Mouse (Mus musculus): ENCODE data around the gene Zfp286.
A peak's percentile ranks its signal among the peaks of the same experiment; 100 is the strongest.
"Not testable (repeated sequence)": the region's sequence is repeated elsewhere in the genome, so short reads cannot be mapped to it uniquely, and the experiment has no call there.

Gene Zfp286

DNA sequence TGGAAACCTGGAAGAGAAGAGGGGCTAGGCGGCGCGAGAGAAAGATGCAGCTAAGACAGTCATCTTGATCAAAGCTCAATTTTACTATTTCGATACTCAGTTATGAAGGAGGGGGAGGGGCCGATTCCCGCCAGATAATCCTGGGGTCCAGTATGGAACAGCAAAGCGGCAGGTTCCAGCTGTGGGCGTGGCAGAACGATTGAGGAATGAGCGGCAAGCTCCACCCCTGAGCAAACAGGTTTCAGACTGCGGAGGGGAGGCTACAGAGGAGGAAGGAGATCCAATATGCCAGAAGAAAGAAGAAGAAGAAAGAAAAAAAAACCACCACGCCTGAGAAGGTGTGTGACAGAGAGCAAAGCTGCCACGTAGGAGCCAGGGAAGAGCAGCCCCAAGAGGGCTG is 14.9 kb upstream of the Zfp286 start:
- DNase-seq (ENCODE audit: extremely low read depth, low read depth, low spot score) = no peak

DNA sequence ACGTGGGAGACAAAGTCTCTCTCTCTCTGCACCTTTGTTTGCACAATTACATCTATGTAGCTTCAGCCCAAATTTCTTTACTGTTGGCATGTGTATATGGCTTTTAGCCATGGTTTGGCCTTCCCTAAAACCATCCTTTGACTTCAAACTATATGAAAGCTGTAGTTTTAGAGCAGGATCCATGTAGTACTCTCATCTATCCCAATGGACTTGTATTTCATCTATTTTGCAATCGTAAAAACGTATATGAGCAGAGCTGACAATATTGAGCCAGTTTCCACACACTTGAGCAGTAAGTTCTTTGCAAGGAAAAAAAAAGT is 315 bp upstream of the Zfp286 start:
- no peak for DNase-seq (ENCODE audit: extremely low read depth, low read depth, low spot score)

DNA sequence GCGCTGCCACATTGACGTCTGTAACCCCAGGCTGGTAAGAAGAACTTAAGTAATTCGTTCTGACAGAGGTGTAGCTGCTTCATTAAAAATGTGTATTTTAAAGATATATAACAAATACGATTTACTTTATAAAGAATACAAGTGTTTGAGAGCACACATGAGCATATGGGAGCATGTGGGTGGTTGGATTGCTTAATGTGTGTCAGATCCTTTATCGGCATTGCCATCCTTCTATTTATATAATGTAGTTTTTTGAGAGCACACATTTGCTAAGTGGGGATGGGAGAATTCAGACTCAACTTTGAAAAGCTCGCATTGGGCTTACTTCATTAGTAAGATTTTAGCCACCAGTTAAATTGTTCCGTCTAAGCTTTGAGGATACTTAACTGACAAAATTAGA is 12.8 kb downstream of the Zfp286 start:
- no peak for DNase-seq (ENCODE audit: extremely low read depth, low read depth, low spot score)

DNA sequence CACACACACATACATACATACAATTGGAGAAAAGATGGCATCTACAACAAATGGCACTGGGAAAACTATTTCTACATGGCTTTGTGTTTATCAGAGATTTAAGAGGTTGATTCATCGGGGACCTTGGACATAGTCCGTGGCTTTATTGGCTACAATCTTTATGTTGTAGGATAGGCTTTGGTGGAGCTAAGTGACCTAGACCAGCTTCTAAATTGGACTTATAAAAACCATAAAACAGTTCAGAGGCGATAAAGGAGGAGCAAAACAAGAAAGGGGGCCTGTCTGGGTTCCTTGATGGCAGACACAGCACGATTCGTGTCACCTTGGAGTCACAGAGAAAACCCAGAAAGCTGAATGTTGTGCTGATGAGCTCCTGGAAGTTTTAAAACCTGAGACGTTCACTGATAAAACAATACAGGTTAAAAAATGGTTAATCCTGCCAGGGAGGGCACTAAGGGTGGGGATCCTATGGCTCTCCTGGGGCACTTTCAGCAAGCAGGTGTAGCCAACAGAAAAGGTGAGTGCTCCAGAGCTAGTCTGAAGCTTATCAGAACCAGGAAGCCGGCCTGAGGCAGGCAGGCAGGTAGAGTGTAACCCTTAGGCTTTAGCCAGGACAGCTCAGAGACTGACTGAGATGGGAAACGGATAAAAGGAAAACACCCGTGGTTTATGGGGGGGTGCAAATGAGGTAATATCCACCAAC is 28.4 kb downstream of the Zfp286 start:
- no peak for DNase-seq (ENCODE audit: extremely low read depth, low read depth, low spot score)

DNA sequence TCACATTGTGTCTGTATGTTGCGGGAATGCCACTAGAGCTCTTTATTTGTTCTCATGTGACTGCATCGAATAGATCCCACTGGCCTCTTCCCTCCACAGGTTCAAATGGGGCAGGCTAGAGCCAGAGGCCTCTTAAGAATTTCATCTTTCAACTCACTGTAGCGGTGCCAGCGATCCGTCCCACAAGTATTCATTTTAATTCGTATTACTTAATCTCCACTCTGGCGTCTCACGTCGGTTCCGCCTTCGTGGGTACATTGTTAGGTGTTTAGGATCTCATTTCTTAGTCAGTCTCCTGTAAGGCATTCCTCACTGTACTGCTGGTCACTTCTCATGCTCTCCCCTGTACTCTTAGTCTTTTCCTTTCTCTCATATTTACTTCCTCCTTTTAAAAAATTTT is 30.8 kb downstream of the Zfp286 start:
- no peak for DNase-seq (ENCODE audit: extremely low read depth, low read depth, low spot score)

DNA sequence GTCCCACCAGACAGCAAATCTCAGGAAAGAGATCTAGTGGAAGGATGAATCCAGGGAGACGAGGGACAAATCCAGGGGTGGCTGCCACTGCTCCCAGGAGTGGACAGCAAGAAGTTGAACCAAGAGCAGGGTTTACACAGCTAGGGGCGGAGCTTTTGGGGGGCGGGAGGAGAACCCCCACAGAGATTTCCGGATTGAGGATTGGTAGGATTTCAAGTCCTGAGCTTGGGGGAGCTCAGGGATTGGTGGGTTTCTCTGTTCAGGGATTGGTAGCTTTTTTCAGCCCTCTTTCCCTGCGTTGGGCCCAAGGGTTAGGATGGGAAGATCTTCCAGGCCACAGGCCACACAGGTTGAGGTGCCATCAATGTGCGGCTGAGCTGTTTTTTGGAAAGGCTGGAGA is 31.4 kb downstream of the Zfp286 start:
- no peak for DNase-seq (ENCODE audit: extremely low read depth, low read depth, low spot score)

DNA sequence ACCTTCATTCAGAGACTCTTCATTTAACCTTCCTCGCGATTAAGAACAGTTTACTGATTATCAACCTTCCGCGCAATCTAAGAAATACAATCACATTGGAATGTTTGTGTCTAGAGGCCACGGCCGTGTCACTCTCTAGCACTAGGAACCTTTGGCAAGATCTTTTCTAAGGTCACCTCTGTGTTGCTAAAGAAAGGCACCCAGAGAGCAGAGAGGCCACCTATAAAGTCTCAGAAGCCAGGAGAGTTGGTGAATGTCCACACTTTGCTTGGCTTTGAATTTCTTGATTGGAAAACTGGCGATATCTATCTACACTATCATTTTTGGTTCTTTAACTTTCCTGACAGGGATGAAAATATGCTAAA is 32.1 kb downstream of the Zfp286 start:
- DNase-seq (ENCODE audit: extremely low read depth, low read depth, low spot score) = no peak

DNA sequence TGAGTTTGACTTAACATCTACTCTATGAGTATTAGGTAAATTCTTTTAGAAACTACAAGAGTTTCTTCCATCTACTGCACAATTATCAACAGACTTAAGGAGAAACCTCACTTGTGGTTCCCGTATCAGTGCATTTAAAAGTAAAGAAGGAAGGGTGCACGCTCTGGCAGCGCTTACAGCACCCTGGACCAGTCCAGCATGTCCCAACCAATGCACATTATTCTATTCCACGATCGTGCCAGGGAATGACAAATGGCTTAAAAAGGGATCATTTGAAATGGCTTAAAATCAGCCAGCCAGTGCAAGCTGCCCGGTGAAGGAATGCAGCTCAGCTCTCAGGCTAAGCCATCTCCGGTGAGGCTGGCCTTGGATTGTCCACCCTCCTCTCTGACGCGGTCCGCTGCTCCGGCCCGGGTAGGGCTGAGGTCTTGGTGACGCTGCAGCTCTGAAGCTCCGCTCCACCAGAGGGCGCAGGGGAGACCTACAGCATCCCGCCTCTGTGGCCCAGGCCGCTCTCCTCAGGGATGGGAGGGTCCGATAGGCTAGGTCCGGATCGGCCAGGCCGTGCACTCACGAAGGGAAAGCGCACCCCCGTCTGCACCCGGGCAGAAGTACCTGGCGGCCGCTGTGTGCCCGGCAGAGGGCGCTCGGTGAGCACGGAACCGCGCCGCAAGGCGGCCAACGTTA is 32.7 kb downstream of the Zfp286 start:
- peak; percentile 7 for DNase-seq (ENCODE audit: extremely low read depth, low read depth, low spot score)

DNA sequence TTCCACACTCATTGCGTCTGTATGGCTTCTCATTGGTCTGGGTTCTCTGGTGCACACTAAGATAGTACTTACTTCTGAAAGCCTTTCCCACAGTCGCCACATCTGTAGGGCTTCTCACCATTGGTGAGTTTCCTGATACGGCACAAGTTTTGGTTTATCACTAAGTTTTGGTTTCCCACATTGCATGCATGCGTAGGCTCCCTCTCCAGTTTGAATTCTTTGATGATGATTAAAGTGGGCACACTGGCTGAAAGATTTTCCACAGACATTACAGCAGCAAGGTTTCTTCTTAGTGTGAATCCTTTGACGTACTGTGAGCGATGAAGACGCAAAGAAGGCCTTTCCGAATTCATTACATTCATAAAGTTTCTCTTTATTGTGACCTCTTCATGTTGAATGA is 36.5 kb downstream of the Zfp286 start, which contains the start of gene Gm10428:
Gene Gm10428 (plus strand): TSS at position 321 of the 400 bp plus-strand sequence.
- no peak for DNase-seq (ENCODE audit: extremely low read depth, low read depth, low spot score)

DNA sequence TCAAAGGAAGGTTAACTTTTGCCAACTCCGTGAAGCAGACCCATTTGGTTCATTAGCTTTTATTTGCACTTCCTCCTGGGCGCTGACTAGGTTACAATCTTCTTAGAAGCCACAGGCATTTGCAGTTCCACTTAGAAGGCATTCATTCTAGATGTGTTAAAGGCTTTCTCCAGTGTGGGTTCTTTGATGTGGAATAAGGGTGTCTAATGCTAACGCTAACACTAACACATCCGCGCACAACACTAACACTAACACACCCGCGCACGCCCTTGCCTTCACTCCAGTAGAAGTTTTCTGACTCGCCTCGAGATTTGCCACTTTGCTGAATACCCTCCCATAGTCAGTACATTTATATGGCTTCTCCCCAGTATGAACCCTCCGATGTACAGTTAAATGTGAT is 37.1 kb downstream of the Zfp286 start:
- DNase-seq (ENCODE audit: extremely low read depth, low read depth, low spot score) = no peak

DNA sequence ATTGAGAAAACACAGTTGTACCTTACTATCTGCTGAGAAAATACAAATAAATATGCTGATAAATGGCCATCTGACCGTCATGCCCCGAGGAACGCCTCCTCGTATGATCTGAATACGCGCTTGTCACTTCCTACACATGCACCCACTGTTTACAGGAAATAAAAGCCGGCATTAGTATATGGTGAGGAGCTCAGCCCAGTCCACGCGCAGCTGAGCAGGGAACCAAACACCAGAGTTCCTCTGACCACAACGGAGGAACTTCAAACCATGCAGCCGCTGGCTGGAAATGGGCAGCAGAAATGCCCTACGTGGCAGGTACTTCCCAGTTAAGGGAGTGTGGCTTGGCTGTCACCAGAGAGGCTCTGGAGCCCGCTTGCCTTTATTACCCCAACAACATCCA is 39.8 kb downstream of the Zfp286 start:
- DNase-seq (ENCODE audit: extremely low read depth, low read depth, low spot score) = not testable (repeated sequence)

DNA sequence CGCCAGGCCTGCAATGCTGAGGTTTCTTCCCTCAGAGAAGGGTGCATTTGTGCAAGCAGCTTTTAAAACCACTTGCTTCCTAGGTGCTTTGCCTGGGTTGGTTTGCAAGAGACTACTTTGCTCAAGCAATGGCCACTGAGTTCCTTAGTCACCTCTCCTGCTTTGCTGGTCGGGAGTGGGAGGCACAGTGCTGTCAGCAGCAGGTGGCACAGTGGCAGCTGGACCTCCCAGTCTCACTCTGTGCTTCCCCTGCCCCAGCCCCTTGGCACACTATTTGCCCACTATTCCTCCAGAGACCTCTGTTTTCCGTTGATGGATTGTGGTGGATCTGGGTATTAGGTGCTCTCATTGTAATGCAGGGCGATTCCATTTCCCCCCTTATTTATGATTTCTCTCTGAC is 41.2 kb downstream of the Zfp286 start:
- DNase-seq (ENCODE audit: extremely low read depth, low read depth, low spot score) = no peak

DNA sequence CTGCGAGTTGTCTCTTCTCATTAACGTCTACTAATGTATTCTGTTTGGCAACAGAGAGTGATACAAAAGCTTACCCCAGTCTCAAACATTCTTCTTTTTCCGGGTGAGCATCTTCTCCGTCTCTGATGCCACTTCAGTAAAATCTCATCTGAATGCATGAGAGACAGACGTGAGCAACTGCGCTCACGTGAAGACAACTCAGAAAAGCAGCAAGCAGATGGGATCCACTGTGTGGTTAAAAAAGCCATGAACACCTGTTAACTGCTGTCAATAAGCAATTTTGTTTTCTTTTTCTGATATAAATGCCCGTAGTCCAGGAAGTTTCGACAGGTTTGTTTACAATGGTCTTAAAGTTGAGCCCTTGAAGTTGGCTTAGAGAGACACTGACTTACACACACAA is 42.0 kb downstream of the Zfp286 start:
- DNase-seq (ENCODE audit: extremely low read depth, low read depth, low spot score) = no peak

DNA sequence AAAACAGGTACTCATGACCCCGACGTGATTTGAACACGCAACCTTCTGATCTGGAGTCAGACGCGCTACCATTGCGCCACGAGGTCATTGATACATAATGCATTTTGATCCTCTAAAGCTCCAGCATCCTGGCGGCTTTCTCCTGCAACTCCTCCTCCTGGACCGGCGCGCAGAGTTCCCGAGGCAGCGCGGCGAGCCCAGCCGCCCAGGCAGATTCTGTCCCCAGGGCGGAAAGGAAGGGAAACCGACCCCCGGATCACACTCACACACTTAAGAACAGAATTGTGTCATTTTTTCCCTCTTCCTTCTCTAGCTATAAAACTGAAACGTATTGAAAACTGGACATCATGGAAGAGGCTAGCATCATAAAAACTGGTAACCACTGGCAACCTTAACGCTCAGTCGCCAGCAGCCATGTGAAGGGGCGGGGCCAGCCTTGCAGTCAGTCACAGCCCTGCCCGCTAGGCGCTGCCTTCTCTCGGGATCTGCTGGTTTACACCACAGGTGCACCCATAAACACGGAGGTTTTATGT is 43.2 kb downstream of the Zfp286 start:
- no peak for DNase-seq (ENCODE audit: extremely low read depth, low read depth, low spot score)

DNA sequence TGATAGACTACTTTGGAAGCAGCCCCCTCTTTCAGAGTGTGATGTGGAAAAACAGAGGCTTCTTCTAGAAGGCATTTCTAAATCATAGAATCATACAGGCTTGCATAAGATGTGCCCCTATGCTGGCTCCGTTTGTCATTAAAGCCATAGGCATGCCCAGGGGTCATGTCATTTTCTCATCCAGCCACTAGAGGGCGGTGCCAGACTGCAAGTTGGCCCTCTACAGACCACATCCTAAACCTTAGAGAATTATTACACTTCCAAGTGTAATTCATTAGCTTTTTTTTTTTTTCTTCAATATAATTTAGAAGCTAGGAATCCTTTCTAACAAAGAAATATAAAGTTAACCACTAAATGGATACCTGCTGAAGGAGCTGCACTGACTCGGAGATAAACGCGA is 45.2 kb downstream of the Zfp286 start:
- DNase-seq (ENCODE audit: extremely low read depth, low read depth, low spot score) = no peak

DNA sequence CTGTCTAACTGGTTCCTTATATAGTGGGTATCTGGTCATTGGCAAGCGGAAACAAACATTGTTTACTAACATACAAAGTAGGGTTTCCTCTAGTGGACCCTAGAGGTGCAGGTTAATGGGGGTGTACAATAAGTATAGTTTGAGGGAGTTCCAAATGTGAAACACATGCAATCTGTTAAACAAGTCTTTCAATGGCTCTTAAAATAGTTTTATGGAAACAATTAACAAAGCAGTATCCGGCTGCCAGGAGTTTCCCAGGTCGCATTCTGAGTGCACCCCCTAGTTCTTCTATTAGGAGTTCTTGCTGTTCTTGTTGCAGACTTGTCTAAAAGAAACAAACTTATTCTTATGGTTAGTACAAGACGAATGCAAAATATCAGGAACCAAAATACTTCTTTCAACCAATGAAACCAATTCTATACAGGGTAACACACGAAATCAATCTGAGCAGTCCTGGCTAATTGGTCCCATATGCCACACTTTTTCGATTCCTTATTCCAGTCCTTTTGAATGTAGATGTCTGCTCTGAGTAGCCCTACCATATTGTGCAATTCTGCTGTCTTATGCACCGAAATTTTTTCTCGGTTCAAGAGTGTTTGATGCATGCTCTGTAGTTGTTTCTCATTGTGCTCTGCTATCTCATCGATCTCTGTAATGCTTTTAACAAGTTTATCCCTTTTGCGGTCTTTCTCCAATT is 46.9 kb downstream of the Zfp286 start:
- no peak for DNase-seq (ENCODE audit: extremely low read depth, low read depth, low spot score)

DNA sequence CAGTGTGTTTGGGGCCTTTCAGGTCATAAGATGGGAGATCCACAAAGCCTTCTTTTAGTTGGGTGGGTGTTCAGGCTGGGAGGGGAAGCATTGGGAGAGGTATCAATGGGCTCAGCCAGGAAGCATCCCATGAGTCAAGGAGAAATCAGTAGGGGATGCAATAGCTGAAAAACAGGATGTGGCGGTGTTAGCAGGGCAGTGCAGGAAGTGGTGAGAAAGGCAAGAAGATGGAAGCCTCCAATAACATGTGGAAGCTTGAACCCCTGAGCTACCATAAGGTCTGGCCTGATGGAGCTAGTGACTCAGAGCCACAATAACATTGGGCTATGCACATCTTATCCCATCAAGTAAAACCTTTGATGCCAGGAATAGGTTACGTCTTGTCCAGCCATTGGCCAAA is 48.1 kb downstream of the Zfp286 start:
- DNase-seq (ENCODE audit: extremely low read depth, low read depth, low spot score) = no peak

DNA sequence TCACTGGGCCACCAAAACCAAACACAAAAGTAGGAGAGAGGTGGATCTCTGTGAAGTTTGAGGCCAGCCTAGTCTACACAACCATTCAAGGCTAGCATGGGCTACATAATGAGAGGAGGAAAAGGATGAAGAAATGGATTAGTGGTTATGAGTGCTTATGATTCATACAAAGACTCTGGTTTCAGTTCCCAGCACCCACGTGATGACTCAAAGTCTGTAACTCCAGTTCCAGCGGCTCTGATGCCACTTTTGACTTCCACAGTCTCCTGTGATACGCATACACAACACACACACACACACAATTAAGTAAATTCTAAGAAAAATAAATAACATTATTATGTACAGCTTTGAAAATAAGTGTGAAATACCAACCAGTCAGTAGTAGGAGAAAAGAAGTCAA is 56.6 kb downstream of the Zfp286 start:
- DNase-seq (ENCODE audit: extremely low read depth, low read depth, low spot score) = no peak

DNA sequence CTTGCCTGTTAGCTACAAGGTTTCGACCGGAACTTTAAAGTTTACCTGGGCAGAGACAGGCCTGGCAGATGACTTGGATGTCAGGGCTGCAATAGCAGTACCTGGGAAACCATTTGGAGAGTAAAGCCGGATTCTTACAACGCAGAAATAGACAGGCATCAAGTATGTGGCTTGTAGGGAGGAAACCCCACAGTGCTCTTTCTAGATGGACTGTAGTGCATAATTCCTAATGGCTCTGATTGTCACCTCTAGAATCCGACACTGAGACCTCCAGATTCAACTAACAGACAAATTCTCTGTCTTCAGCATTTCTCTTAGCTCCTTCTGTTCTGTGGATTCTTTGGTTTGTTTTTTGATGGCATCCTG is 57.3 kb downstream of the Zfp286 start:
- no peak for DNase-seq (ENCODE audit: extremely low read depth, low read depth, low spot score)

DNA sequence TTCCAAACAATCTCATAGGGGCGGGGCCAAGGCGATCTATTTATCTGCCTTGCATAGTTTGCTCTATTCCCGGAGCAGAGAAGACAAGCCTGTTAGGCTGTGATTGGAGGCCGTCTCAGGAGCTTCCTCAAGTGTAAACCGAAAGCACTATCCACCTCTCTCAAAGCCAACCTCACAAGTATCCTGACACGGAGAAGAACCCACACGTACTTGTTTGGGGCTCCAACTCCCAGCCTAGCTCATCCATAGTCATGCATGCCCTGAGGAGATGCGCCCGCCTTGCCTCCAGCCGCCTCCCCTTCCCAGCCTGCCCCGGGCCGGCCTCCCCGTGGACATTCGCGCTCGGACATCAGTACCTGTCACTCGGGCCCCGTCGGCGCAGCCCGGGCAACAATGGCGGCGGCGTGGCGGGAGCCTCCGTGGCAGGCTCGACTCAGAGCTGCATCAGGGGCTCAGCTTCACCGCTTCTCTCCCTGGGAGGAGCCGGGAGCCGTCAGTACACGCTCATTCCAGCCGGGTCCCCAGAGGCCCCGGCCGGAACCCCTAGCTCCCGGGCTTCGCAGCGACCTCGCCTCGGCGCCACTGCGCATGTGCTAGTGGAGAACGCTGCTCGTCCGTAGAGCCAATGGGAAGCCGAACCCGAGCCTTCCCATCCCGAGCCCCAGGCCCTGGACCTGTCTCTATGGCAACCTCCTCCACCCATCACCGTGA is 57.8 kb downstream of the Zfp286 start, which contains the start of gene Zfp287:
Gene Zfp287 (minus strand): TSS at position 595 of the 711 bp plus-strand sequence.
- DNase-seq (ENCODE audit: extremely low read depth, low read depth, low spot score) = no peak

DNA sequence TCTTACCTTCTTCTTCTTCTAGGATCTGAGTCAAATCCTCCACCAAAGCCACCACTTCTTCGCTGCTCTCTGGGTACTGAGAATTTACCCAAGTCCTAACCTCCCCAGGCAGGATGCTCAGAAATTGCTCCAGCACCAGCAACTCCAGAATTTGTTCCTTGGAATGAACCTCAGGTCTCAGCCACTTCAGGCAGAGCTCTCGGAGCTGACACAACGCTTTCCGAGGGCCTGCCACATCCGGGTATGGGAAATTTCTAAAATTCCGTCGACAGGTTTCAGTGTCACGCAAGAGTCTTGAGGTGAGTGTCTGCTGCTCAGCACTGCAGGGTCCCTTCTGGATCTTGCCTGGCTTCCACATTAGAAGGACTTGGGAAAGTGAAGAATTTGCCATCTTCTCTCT is 61.0 kb downstream of the Zfp286 start:
- no peak for DNase-seq (ENCODE audit: extremely low read depth, low read depth, low spot score)

DNA sequence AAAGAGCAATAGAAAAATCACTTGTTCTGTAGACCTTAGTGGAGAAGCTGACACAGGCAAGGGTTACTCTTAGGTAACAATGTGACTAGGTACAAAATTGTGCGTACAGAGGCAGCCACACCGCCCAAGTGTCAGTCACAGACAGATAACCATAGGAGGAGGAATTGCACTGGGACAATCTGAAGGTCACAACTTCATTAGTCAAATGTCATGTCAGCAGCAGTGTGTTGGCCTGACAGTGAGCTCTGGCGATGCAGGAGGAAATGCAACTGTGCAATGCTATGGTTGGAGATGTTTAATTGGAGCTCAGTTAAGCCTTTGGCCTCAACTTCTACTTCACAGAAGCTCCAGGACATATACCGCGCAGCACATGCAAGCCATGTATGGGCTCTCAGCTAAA is 78.6 kb downstream of the Zfp286 start:
- DNase-seq (ENCODE audit: extremely low read depth, low read depth, low spot score) = no peak

Measured in fat pad, adult 2 months (tissue).